Mouse (Mus musculus) thymus, postnatal 25 days (tissue): ENCODE results near the gene Tenm4.

Experiments
- DNase-seq: peaks from one replicate; pipeline ENCODE4 v3.0.0; 2022

The Tenm4 gene

GRCm38 (mm10) chr7:96832551-96832950, 661.5 kb downstream of the Tenm4 start:
- no peak for DNase-seq

GRCm38 (mm10) chr7:96833012-96833411, 662.0 kb downstream of the Tenm4 start:
- no peak for DNase-seq

GRCm38 (mm10) chr7:96834681-96835289, 663.7 kb downstream of the Tenm4 start:
- no peak for DNase-seq

- no peak for DNase-seq
Measured at GRCm38 (mm10) chr7:96835313-96835712, 664.3 kb downstream of the Tenm4 start.

GRCm38 (mm10) chr7:96838271-96838841, 667.3 kb downstream of the Tenm4 start:
- DNase-seq, result no peak

- DNase-seq, result no peak
Measured at GRCm38 (mm10) chr7:96838926-96839325, 667.9 kb downstream of the Tenm4 start.

- DNase-seq, result no peak
Measured at GRCm38 (mm10) chr7:96839586-96839985, 668.5 kb downstream of the Tenm4 start.

- no peak for DNase-seq
Measured at GRCm38 (mm10) chr7:96842477-96843255, 671.6 kb downstream of the Tenm4 start.

- no peak for DNase-seq
Measured at GRCm38 (mm10) chr7:96844104-96844894, 673.3 kb downstream of the Tenm4 start.

- no peak for DNase-seq
Measured at GRCm38 (mm10) chr7:96852781-96853180, 681.7 kb downstream of the Tenm4 start.

GRCm38 (mm10) chr7:96855867-96856406, 684.9 kb downstream of the Tenm4 start:
- no peak for DNase-seq

GRCm38 (mm10) chr7:96856518-96856917, 685.5 kb downstream of the Tenm4 start:
- no peak for DNase-seq

- DNase-seq, result no peak
Measured at GRCm38 (mm10) chr7:96859077-96859476, 688.0 kb downstream of the Tenm4 start.

GRCm38 (mm10) chr7:96859684-96860083, 688.6 kb downstream of the Tenm4 start:
- no peak for DNase-seq

GRCm38 (mm10) chr7:96860650-96861049, 689.6 kb downstream of the Tenm4 start:
- no peak for DNase-seq

- no peak for DNase-seq
Measured at GRCm38 (mm10) chr7:96864894-96865722, 694.1 kb downstream of the Tenm4 start.

- DNase-seq, result no peak
Measured at GRCm38 (mm10) chr7:96869079-96869810, 698.2 kb downstream of the Tenm4 start.

GRCm38 (mm10) chr7:96870473-96870872, 699.4 kb downstream of the Tenm4 start:
- DNase-seq, result no peak

- DNase-seq, result no peak
Measured at GRCm38 (mm10) chr7:96871031-96871430, 700.0 kb downstream of the Tenm4 start.

- no peak for DNase-seq
Measured at GRCm38 (mm10) chr7:96878511-96879276, 707.6 kb downstream of the Tenm4 start.

- no peak for DNase-seq
Measured at GRCm38 (mm10) chr7:96879593-96879992, 708.5 kb downstream of the Tenm4 start.
